Mouse (Mus musculus) T-cell, adult 2 months (primary cell): ENCODE results near the gene Nme9.

Experiments used
- DNase-seq: peaks from one replicate; pipeline ENCODE4 v3.0.0; 2022; ENCODE audit warnings: low spot score

Nme9 gene

GRCm38 (mm10) chr9:99483191-99483590, 31.9 kb downstream of the Nme9 start:
- DNase-seq: no peak

- no peak for DNase-seq
These were observed 33.4 kb downstream of the Nme9 start for GRCm38 (mm10) chr9:99484632-99485031.

- DNase-seq: no peak
These were observed 33.9 kb downstream of the Nme9 start for GRCm38 (mm10) chr9:99485144-99485543.

DNA sequence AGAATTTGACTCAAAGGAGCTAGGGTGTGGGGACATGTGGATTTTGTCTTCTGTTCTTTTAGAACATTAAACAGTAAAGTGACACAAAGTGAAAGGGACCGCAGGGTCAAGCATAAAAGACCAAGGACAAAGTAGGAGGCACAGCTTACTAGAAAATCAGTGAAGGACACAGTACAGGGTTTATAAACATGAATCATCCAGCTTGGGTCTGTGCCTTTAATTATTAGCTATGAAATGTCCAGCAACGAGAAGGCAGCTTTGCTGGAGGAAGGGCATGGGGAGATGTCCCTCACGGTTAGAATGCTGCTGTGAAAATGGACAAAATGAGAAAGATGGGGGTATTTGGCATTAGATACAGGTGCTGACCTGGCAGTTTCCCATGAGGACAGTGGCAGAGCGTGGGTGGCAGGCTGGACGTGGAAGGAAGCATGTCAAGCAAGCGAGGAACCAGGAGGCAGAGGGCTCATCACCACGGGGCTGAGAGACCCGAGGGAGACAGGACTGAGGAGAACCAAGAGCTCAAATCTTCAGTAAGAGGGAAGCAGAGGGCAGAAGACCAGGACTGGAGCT, 35.9 kb downstream of the Nme9 start:
- no peak for DNase-seq

GRCm38 (mm10) chr9:99487841-99488240, 36.6 kb downstream of the Nme9 start:
- DNase-seq: no peak

GRCm38 (mm10) chr9:99491050-99491449, 39.8 kb downstream of the Nme9 start:
- no peak for DNase-seq

DNA sequence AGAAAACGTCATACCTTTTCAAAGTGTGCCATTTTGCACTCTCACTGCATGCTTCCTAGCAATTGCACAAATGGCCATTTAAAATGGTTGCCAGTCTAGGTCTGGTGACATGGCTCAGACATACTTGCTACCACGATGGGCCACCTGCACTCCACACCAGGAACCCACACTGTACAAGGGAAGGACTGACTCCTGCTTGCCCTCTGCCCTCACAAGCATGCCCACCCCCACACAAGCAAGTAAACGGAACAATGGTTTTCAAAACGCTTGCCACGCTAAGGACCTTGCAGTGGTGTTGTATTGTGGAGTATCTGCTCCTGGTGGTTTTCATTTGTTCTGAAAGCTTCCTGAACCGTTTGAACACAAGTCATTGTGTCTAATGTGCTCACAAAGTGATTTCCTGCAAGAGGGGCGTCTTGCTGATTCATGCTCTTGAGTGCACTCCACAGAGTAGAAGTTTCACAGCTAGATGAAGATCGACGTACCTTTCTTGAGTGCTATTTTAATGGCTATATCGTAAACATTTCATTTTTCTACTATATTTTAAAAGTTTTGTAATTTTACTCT, 41.4 kb downstream of the Nme9 start:
- no peak for DNase-seq

DNA sequence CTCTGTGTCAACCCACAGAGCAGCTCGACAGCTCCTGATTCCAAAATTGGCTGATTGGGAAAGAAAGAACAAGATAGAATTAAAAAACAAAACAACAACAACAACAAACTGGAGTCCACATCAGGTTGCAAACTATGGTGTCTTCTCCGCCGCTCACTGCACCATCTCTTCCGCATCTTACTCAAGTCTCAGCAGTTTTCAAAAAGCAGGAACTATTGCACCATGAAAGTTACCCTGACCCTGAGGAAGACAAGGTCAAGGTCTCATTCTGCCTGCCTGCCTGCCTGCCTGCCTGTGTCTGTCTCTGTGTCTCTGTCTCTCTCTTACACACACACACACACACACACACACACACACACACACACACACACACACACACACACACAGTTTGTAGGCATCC, 48.1 kb downstream of the Nme9 start:
- DNase-seq: no peak

DNA sequence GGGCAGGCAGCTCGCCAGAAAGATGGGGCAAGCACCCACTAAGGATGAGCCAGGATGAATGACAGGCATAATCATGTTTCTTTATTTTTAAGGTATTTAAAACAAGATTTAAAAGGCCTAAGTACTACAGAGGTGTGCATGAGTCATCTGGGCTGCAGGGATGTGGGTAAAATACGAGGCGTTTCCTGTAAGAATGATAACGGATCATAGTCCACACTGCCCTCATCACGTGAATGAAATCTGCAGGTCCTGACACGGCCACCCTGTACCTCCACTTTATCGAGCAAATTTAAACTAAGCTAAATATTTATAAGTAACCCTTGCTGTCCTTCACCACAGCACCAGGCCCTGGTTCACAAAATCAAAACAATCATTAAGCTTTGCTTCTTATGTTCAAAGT, 54.6 kb downstream of the Nme9 start:
- no peak for DNase-seq
